8 mouse cellular contexts compared by ENCODE assay signal in the genomic region with DNA sequence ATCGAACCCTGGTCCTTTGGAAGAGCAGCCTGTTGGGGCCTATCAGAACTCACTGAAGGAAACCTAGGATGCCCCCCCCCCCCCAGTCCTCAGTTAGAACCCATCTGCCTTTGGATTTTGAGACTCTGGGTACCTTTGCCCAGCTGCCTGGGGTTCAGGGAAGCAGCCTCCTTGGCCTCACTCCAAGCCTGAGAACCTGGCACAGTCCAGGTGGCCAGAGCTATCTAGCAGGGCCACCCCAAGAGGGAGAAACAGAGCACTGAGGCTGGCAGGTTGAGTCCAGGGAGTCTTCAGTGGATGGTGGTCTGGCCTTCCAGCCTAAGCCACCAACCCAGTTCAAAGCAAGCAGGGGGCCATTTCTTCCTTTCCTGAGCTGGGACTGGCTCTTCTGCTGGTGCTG.
DNase-seq lines count a peak whose midpoint lies in the region; ATAC-seq and TF ChIP-seq lines count a peak whose summit lies in the region.

No protein-coding gene starts in this region.

- H3K36me3 ChIP-seq in kidney, embryonic 16.5 days (ENCODE audit: insufficient read depth, low read length) = no peaks in the 10 kb centered on the region
- H3K36me3 ChIP-seq in neural tube, embryonic 15.5 days = no peaks in the 10 kb centered on the region

- H3K4me1 ChIP-seq in kidney, embryonic 16.5 days (ENCODE audit: insufficient read depth, low read length) = peaks cover 39% of the 10 kb centered on the region
- peaks cover 63% of the 10 kb centered on the region for H3K4me1 ChIP-seq in neural tube, embryonic 15.5 days

- H3K9me3 ChIP-seq in kidney, embryonic 16.5 days (ENCODE audit: low read length) = no peaks in the 10 kb centered on the region
- H3K9me3 ChIP-seq in neural tube, embryonic 15.5 days (replicated peaks) = no peaks in the 10 kb centered on the region

- peak overlapping the region; percentile 78 for H3K27ac ChIP-seq in layer of hippocampus, adult 2 months
- H3K27ac ChIP-seq in kidney, embryonic 16.5 days (ENCODE audit: low read length) = peak overlapping the region; percentile 99
- H3K27ac ChIP-seq in neural tube, embryonic 15.5 days (replicated peaks) = peak overlapping the region; percentile 75

- no peak overlapping the region for H3K4me3 ChIP-seq in layer of hippocampus, adult 2 months
- H3K4me3 ChIP-seq in kidney, embryonic 16.5 days (ENCODE audit: low read length) = no peak overlapping the region
- H3K4me3 ChIP-seq in neural tube, embryonic 15.5 days (replicated peaks) = no peak overlapping the region

- no peaks in the 10 kb centered on the region for H3K27me3 ChIP-seq in kidney, embryonic 16.5 days (ENCODE audit: insufficient read depth, low read length)
- H3K27me3 ChIP-seq in neural tube, embryonic 15.5 days (replicated peaks) = no peaks in the 10 kb centered on the region

- 92% methylated on average over 1 of the region's 1 CpGs for WGBS in kidney, embryonic 16.5 days
- 75% methylated on average over 1 of the region's 1 CpGs for WGBS in neural tube, embryonic 15.5 days

- TF ChIP-seq CTCF in layer of hippocampus, adult 2 months (conservative IDR thresholded peaks at IDR 0.05) = no peak

- H3K4me2 ChIP-seq in kidney, embryonic 16.5 days (replicated peaks; ENCODE audit: low read depth, low read length) = no peak overlapping the region
- H3K4me2 ChIP-seq in neural tube, embryonic 15.5 days = no peak overlapping the region

- peak overlapping the region; percentile 39 for H3K9ac ChIP-seq in kidney, embryonic 16.5 days (replicated peaks; ENCODE audit: low read length)
- H3K9ac ChIP-seq in neural tube, embryonic 15.5 days (replicated peaks) = no peak overlapping the region

- no peak for ATAC-seq in kidney, embryonic 16.5 days (ENCODE audit: low FRiP score, low TSS enrichment)
- no peak for ATAC-seq in neural tube, embryonic 15.5 days (ENCODE audit: low FRiP score)

- DNase-seq in cerebellum, adult 11-12 months = peak; percentile 70
- no peak for DNase-seq in cerebellum, adult 11 months
- no peak for DNase-seq in layer of hippocampus, adult 2 months (ENCODE audit: low spot score in 2 of 2)
- DNase-seq in layer of hippocampus, adult 9-10 months (ENCODE audit: low spot score) = no peak
- no peak for DNase-seq in spleen, postnatal 10 days (ENCODE audit: low spot score in 2 of 2)
- DNase-seq in layer of hippocampus, adult 8-10 months (ENCODE audit: low spot score in 2 of 2) = no peak
